Mouse (Mus musculus) T-helper 17 cell (primary cell): ENCODE data around the gene Gm9.
"Not testable (repeated sequence)": the region's sequence is repeated elsewhere in the genome, so short reads cannot be mapped to it uniquely, and the experiment has no call there.

Source experiments
- in situ Hi-C, 2 experiments: fragments of 300-600 bp; cut with MboI, MseI; formaldehyde crosslinking; loops; 1 replicate in 1 of 2; 2 replicates in 1 of 2; pipeline ENCODE4 v1.15.1; 2025; ENCODE audit warnings: high pct_unique_total_duplicates in 2 of 2

The Gm9 gene

DNA sequence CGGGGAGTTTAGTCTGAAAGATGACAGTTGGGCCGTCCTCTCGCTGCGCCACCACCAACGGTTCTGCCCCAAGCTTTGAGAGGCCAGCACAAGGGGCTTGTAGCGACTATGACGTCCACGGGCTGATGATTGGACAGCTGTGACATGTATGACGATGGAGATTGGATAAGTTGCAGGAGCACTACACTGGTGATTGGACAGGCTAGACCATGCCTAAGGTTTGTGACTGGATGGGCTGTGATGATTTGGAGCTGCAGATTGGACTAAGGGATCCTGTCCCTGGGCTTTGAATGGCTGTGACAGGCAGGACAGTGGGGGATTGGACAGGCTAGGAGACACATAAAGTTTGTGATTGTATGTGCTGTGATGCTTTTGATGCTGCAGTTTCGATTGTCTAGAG, at the start of gene Gm9:
Gene Gm9 (minus strand): TSS at position 101 of the 400 bp plus-strand sequence.
- in situ Hi-C loops = no loop called here

DNA sequence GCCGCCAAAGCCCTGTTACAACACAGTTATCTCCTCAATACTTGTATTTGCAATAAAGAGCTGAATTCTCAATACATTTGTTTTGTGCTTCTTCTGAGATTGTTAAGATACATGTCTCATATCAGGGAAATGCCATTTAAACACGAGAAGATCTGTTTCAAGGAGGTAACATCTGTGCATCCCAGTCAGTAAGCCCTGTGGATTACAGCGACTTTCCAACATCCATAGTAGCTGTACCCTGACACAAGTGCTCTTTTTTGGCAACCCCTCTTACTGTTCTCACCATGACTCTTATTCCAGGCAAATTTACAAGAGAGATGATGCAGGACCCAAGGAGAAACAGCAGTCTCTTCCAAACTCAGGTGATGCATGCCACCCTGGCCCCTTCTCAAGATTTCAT, 38.8 kb upstream of the Gm9 start, which contains the start of gene Rhox3a:
Gene Rhox3a (plus strand): TSS at position 301 of the 400 bp plus-strand sequence.
- in situ Hi-C loops = loop anchor here (5.0 to 25.0 kb wide), 6 partner anchors 205 to 613 kb away; partner anchors contain the start of genes Rhox3e (in 2 of the 2), Rhox5 (in 2 of the 2), Rhox2c (in 1 of the 2) and Rhox2f (in 1 of the 2)

DNA sequence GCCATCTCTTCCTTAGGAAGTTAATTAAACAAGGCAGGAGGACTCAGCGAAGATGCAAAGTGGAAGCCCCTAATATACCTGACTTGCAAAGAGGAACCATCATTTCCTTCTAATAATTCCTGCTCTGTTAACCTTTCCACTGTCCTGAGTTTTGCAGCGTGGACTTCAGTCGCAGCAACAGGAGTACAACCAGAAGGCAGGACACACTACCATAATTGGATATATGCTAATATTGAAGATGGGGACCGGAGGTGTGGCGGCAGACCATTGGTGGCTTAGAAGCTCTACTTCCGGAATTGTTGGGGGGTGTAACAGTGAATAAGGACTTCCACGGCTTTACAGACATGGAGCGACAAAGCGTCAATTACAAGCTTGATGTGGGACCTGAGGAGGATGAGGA, 33.8 kb upstream of the Gm9 start, which contains the start of gene Rhox2a:
Gene Rhox2a (plus strand): TSS at position 301 of the 400 bp plus-strand sequence.
- in situ Hi-C loops = loop anchor here (5.0 to 25.0 kb wide), 4 partner anchors 163 to 568 kb away; partner anchors contain the start of genes Rhox5 (in 2 of the 2), Rhox2c (in 1 of the 2), Rhox2f (in 1 of the 2) and Rhox3c (in 1 of the 2)

DNA sequence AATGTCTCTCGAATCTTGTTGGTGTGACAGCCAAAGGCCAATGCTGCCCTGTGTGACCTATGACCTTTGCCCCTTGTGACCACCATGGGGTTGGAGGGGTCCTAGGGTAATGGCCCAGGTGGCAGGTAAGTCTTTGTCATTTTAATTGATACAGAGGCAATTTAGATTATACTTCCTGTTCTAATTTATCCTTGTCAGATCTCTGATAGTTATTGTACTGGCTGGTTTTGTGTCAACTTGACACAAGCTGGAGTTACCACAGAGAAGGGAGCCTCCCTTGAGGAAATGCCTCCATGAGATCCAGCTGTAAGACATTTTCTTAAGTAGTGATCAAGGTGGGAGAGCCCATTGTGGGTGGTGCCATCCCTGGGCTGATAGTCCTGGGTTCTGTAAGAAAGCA, 11.3 kb upstream of the Gm9 start, which contains the start of gene Rhox1:
Gene Rhox1 (minus strand): TSS at position 101 of the 400 bp plus-strand sequence.
- in situ Hi-C loops = loop anchor here in 1 of 2 experiments (10.0 kb wide), 2 partner anchors 53 to 183 kb away; no protein-coding TSS in a partner anchor

DNA sequence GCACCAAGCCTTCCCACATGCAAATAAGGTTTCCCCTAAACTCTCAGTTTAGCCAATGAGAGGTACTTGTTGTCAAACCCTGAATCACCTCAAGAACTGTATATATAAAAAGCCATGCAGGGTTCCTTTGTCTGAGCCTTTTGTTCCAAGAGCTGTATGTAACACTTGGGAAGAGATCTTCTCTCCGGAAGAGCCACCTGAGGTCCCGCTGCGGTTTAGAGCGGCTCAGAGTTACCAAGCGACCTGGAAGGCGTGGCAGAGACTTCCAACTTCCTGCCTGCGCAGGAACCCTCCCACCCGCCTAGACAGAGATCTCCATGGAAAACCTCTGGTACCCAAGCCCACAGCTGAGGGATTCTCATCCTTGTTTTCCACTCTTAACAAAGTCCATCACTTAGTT, 12.2 kb downstream of the Gm9 start:
- in situ Hi-C loops = no loop called here

DNA sequence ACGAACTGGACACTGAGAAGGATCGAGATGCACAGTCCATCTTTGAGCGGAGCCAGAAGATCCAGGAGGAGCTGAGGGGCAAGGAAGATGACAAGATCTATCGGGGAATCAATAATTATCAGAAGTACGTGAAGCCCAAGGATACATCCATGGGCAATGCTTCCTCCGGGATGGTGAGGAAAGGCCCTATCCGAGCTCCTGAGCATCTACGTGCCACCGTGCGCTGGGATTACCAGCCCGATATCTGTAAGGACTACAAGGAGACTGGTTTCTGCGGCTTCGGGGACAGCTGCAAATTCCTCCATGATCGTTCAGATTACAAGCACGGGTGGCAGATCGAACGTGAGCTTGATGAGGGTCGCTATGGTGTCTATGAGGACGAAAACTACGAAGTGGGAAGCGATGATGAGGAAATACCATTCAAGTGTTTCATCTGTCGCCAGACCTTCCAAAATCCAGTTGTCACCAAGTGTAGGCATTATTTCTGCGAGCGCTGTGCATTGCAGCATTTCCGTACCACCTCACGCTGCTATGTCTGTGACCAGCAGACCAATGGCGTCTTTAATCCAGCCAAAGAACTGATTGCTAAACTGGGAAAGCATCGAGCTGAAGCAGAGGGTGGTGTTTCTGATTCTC, 19.0 kb downstream of the Gm9 start:
- in situ Hi-C loops = no loop called here

DNA sequence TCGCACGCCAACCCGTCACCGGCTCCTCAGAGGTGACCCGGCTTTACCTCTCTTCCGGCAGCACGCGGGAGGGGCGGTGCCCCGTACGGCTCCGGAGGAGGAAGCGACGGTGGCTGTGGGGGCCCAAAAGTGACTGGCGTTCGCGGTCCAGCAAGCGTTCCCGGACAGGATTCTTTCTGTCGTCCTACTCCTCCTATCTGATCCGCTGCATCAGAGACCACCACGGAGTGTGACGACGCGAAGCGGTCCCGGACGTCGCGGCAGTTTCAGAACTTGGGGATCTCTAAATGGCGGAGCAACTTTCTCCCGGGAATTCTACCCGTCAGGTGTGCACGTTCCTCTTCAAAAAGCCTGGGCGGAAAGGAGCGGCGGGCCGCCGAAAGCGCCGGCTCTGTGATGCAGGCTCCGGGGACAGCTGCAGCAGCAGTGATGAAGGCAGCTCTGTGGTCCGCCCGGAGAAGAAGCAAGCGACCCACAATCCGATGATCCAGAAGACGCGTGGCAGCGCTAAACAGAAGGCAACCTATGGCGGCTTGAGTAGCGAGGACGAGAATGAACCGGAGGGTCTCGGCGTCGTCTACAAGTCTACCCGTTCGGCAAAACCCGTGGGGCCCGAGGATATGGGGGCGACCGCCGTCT, 19.6 kb downstream of the Gm9 start, which contains the start of the genes Ndufa1 and Rnf113a1:
Gene Ndufa1 (minus strand): TSS at position 59 of the 639 bp plus-strand sequence.
Gene Rnf113a1 (plus strand): TSS at position 141 of the 639 bp plus-strand sequence.
- in situ Hi-C loops = no loop called here

DNA sequence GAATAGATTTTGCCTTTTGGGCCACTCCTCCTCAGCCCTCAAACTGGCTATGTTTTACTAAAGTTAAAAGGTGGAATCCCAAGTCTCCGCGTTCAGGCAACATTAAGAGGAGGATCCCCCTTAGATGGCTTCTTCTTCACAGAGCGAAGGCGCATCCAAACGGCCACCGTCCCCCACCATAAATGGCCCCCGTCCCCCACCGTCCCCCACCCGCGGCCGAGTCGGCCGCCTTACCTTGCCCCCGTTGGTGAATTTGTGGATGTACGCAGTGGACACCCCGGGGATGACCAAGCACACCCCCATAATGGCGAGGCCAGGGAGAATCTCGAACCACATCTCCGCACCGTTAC, 20.1 kb downstream of the Gm9 start:
- in situ Hi-C loops = no loop called here

DNA sequence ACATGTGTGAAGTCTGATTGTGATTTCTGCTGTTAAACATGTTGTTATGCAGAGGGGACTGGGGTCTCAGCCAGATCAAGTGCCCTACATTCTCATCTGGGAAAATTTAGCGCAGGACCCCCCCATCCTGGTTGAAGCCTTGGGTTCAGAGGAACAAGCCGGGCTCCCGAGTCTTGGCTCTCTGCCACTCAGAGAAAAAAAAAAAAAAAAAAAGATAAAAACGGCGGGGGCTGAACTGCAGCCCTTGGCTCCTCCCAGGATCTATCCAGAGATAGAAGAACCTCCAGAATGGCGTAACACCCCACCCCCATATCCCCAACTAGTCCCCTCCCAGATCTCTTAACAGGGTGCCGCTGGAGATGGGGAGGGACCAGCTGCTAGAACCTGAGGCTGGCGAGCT, 26.4 kb downstream of the Gm9 start:
- in situ Hi-C loops = not testable (repeated sequence)

DNA sequence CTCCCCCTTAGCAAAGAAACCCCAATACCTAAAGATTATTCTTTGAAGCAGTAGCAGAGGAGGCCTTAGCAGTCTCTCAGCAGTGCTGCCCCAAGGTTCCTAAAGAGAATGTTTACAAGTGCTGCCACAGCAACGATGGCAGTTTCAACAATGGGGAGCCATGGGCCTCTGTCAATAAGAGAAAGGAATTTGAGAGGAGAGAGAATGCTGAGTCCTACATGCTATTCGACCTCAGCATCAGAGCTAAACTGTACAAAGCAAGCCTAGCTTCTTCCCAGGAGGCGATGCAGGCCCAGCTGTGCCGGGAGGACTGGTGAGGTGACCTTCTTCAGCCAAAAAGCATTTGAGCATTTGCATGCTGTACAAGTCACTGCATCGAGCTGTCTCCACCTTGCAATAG, 42.1 kb downstream of the Gm9 start, which contains the start of gene Akap14:
Gene Akap14 (minus strand): TSS at position 101 of the 400 bp plus-strand sequence.
- in situ Hi-C loops = no loop called here

DNA sequence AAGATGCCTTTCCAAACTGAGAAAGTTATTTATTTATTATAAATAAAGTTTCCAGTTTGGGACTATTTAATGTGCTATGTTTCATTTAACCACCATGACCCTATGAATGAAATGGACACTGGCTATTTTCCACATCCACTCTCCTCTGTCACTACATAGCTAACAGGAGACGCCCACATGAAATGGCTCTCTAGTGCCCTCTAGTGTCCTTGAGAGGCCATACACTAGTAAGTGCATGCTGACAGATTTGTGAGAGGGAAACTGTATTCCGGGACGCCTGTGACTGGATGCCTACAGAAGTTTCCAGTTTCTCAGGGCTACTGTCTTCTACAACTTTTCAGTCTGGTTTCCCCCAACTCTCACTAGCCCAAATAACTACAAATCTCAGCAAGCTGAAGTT, 43.8 kb downstream of the Gm9 start:
- in situ Hi-C loops = no loop called here

DNA sequence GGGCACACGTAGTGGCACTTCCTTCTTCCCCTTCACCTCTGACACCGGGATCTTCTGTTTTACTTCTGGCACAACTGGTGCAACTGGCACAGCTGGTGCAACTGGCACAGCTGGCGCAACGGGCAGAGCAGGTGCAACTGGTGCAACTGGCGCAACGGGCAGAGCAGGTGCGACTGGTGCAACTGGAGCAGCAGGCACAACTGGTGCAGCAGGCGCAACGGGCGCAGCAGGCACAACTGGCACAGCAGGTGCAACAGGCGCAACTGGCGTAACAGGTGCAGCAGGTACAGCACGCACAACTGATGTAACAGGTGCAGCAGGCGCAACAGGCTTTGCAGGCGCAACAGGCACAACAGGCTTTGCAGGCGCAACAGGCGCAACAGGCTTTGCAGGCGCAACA, 47.7 kb downstream of the Gm9 start:
- in situ Hi-C loops = no loop called here

DNA sequence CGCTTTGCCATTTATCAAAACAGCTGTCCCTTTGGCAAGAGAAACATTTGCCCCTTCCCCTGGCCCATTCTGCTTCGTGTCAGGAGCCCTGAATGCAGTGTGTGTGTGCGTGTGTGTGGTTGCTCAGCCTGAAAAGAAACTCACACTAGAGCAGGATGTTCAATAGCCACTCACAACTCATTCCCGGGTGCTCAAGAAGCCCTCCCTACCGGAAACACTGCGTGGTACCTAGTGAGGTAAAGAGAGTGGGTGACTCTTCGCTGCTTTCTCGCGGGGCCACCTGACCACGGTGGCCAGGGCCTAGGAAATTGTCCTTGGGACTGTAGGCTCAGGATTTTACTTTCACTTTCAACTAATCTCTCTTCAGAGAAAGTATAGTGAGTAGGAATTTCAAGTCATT, 49.7 kb downstream of the Gm9 start:
- in situ Hi-C loops = no loop called here
